Mouse (Mus musculus) bone marrow macrophage, adult 2 months (primary cell): Measurements from ENCODE around the gene Gpr182.

ENCODE experiments used
- CTCF ChIP-seq: IDR thresholded peaks from 2 replicates; pipeline ENCODE4 v1.5.1; 2012; ENCODE audit warnings: low read depth, mild to moderate bottlenecking, low read length, moderate library complexity
- POLR2A ChIP-seq: IDR thresholded peaks from 2 replicates; pipeline ENCODE4 v1.6.1; 2012; ENCODE audit warnings: mild to moderate bottlenecking, low read depth, low read length, borderline replicate concordance

GRCm38 (mm10) chr10:127705783-127706182, 45.7 kb downstream of the Gpr182 start:
- TF ChIP-seq CTCF (no peak), POLR2A (no peak)
